Mouse (Mus musculus) mammary gland, adult 2 months (tissue): ENCODE data around the gene Sbk2. TPM values are rescaled to one million over a fixed set of nuclear protein-coding genes. Genes with fewer than 3 reads are reported as not detected.

Source experiments
- polyA plus RNA-seq: library from polyadenylated mRNA; depleted of rRNA; stranded (reverse); fragments of >200 nt; gene quantifications from 2 replicates; pipeline ENCODE4 v1.2.3, GENCODE M21; 2012; ENCODE audit warnings: low replicate concordance; rRNA removed

Gene Sbk2
- 3.7 and 91.9 TPM in 2 replicates for polyA plus RNA-seq

GRCm38 (mm10) chr7:4964272-4964671 lies at the start of gene Sbk2:
Sbk2 (minus strand) TSS chr7:4964406.

GRCm38 (mm10) chr7:4996003-4996895 lies 32.0 kb upstream of the Sbk2 start, which contains the start of gene Zfp579:
Zfp579 (minus strand) TSS chr7:4996158.

GRCm38 (mm10) chr7:4971068-4971467 lies 6.9 kb upstream of the Sbk2 start, which contains the start of gene Sbk3:
Sbk3 (minus strand) TSS chr7:4971168.

GRCm38 (mm10) chr7:4925441-4926381 lies 38.5 kb downstream of the Sbk2 start, which contains the start of gene Ssc5d:
Ssc5d (plus strand) TSS chr7:4925785.

GRCm38 (mm10) chr7:4921824-4922482 lies 42.3 kb downstream of the Sbk2 start, which contains the start of gene Nat14:
Nat14 (plus strand) TSS chr7:4922028.

GRCm38 (mm10) chr7:4915007-4915665 lies 49.1 kb downstream of the Sbk2 start, which contains the start of gene Zfp628:
Zfp628 (plus strand) TSS chr7:4915217.

GRCm38 (mm10) chr7:4906466-4906950 lies 57.7 kb downstream of the Sbk2 start, which contains the start of gene Gm36210:
Gm36210 (minus strand) TSS chr7:4906516.

Other genes starting within 250 kb of the Sbk2 start
- gene Tmem150b, start 239.2 kb downstream of the Sbk2 start, polyA plus RNA-seq: 2.0 and 2.5 TPM in 2 replicates
- 95.7 and 216 TPM in 2 replicates for gene Kmt5c, start 224.3 kb downstream of the Sbk2 start, polyA plus RNA-seq
- 13.8 and 18.7 TPM in 2 replicates for gene Cox6b2, start 211.3 kb downstream of the Sbk2 start, polyA plus RNA-seq
- 0.10 TPM in 1 of 2 replicates, not detected in the other for gene Fam71e2, start 193.1 kb downstream of the Sbk2 start, polyA plus RNA-seq
- gene Il11, start 181.5 kb downstream of the Sbk2 start, polyA plus RNA-seq: 0.36 and 0.78 TPM in 2 replicates
- not detected in 2 replicates for gene Tmem190, start 181.5 kb downstream of the Sbk2 start, polyA plus RNA-seq
- 18.4 and 84.5 TPM in 2 replicates for gene Tmem238, start 174.8 kb downstream of the Sbk2 start, polyA plus RNA-seq
- gene Rpl28, start 171.5 kb downstream of the Sbk2 start, polyA plus RNA-seq: 252 and 384 TPM in 2 replicates
- gene Ube2s, start 151.8 kb downstream of the Sbk2 start, polyA plus RNA-seq: 193 and 283 TPM in 2 replicates
- gene Shisa7, start 119.7 kb downstream of the Sbk2 start, polyA plus RNA-seq: 0.54 and 1.0 TPM in 2 replicates
- 39.7 and 42.5 TPM in 2 replicates for gene Isoc2b, start 94.1 kb downstream of the Sbk2 start, polyA plus RNA-seq
- gene Isoc2a, start 87.3 kb downstream of the Sbk2 start, polyA plus RNA-seq: 45.1 and 54.4 TPM in 2 replicates
- 0.17 and 0.85 TPM in 2 replicates for gene Gm36210, start 57.9 kb downstream of the Sbk2 start, polyA plus RNA-seq
- gene Zfp628, start 49.2 kb downstream of the Sbk2 start, polyA plus RNA-seq: 15.7 and 34.3 TPM in 2 replicates
- gene Nat14, start 42.4 kb downstream of the Sbk2 start, polyA plus RNA-seq: 2.9 and 7.1 TPM in 2 replicates
- 17.9 and 19.0 TPM in 2 replicates for gene Ssc5d, start 38.6 kb downstream of the Sbk2 start, polyA plus RNA-seq
- gene Sbk3, start 6.8 kb upstream of the Sbk2 start, polyA plus RNA-seq: 0.25 and 1.3 TPM in 2 replicates
- gene Zfp579, start 31.8 kb upstream of the Sbk2 start, polyA plus RNA-seq: 72.4 and 81.0 TPM in 2 replicates
- 35.2 and 68.4 TPM in 2 replicates for gene Zfp524, start 50.0 kb upstream of the Sbk2 start, polyA plus RNA-seq
- 34.7 and 40.0 TPM in 2 replicates for gene Fiz1, start 50.3 kb upstream of the Sbk2 start, polyA plus RNA-seq
- gene Gm44973, start 51.1 kb upstream of the Sbk2 start, polyA plus RNA-seq: not detected in 2 replicates
- 33.5 and 79.1 TPM in 2 replicates for gene Zfp865, start 56.0 kb upstream of the Sbk2 start, polyA plus RNA-seq
- 1.5 and 3.1 TPM in 2 replicates for gene Ccdc106, start 56.1 kb upstream of the Sbk2 start, polyA plus RNA-seq
- gene 4632433K11Rik, start 69.7 kb upstream of the Sbk2 start, polyA plus RNA-seq: not detected in 2 replicates
- gene Zfp784, start 74.0 kb upstream of the Sbk2 start, polyA plus RNA-seq: 4.6 and 5.6 TPM in 2 replicates
- 19.3 and 35.9 TPM in 2 replicates for gene Zfp580, start 87.1 kb upstream of the Sbk2 start, polyA plus RNA-seq
- 156 and 169 TPM in 2 replicates for gene U2af2, start 97.7 kb upstream of the Sbk2 start, polyA plus RNA-seq
- gene Epn1, start 115.8 kb upstream of the Sbk2 start, polyA plus RNA-seq: 168 and 263 TPM in 2 replicates
- gene Rfpl4, start 152.5 kb upstream of the Sbk2 start, polyA plus RNA-seq: not detected in 2 replicates
- 0.84 and 0.93 TPM in 2 replicates for gene Rasl2-9, start 161.5 kb upstream of the Sbk2 start, polyA plus RNA-seq
- not detected in 2 replicates for gene Vmn1r55, start 185.3 kb upstream of the Sbk2 start, polyA plus RNA-seq
- gene Vmn1r56, start 232.3 kb upstream of the Sbk2 start, polyA plus RNA-seq: not detected in 2 replicates